Mouse (Mus musculus) megakaryocyte, embryonic 14.5 days (primary cell): ENCODE data around the gene Gm6793. TPM values are rescaled to one million over a fixed set of nuclear protein-coding genes. Genes with fewer than 3 reads are reported as not detected.

ENCODE experiments used
- H3K27me3 ChIP-seq: replicated peaks from 2 replicates; pipeline ENCODE3; 2012; ENCODE audit warnings: inconsistent platforms
- H3K36me3 ChIP-seq: replicated peaks from 2 replicates; pipeline ENCODE3; 2012; ENCODE audit warnings: low read length, inconsistent platforms, mixed read lengths
- H3K4me1 ChIP-seq: 2 replicates; pipeline ENCODE4 v1.6.1; 2012; ENCODE audit warnings: inconsistent platforms
- H3K4me3 ChIP-seq: replicated peaks from 2 replicates; pipeline ENCODE3; 2012; ENCODE audit warnings: moderate library complexity, mild to moderate bottlenecking, inconsistent platforms
- H3K9me3 ChIP-seq: 2 replicates; pipeline ENCODE4 v1.6.1; 2012; ENCODE audit warnings: inconsistent platforms
- FLI1 ChIP-seq: IDR thresholded peaks from 2 replicates; pipeline ENCODE4 v1.6.1; 2012; ENCODE audit warnings: low read length, inconsistent platforms, mixed read lengths
- GATA1 ChIP-seq: IDR thresholded peaks from 3 replicates; pipeline ENCODE4 v1.6.1; 2012; ENCODE audit warnings: mixed read lengths, low read length, inconsistent platforms, borderline replicate concordance
- polyA plus RNA-seq: library from polyadenylated mRNA; stranded (reverse); fragments of >175 nt; gene quantifications from 2 replicates; pipeline ENCODE4 v1.2.3, GENCODE M21; 2012; ENCODE audit warnings: low replicate concordance; ENCODE audit not compliant: insufficient read depth

Gene Gm6793
- 0.46 TPM in 1 of 2 replicates, not detected in the other for polyA plus RNA-seq

DNA sequence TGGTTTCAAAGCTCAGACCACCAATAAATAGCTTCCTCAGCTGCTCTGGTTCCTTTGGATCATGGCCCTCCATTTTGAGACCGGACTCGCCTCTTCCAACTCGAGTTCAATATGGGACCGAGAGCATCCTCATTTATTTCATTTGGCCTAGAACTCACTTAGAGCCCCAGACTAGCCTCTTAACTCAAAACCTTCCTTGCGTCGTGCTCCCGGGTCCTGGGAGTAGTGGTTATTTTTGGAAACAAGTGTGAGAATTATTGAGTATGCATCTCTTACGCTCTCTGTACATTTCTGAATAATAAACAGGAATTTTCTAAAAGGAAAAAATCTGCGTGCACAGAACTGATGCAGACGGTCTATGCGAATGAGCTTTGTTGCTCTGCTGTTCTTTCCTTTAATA, at the start of gene Gm6793:
Gm6793 (minus strand) TSS at position 101 of the 400 bp plus-strand sequence.
- H3K9me3 ChIP-seq: no peaks in the 10 kb centered on the region
- no peaks in the 10 kb centered on the region for H3K27me3 ChIP-seq
- peaks cover 50% of the 10 kb centered on the region for H3K36me3 ChIP-seq
- peaks cover 17% of the 10 kb centered on the region for H3K4me1 ChIP-seq
- TF ChIP-seq GATA1 (no peak), FLI1 (no peak)
- no peak within 1 kb of the TSS for H3K4me3 ChIP-seq

DNA sequence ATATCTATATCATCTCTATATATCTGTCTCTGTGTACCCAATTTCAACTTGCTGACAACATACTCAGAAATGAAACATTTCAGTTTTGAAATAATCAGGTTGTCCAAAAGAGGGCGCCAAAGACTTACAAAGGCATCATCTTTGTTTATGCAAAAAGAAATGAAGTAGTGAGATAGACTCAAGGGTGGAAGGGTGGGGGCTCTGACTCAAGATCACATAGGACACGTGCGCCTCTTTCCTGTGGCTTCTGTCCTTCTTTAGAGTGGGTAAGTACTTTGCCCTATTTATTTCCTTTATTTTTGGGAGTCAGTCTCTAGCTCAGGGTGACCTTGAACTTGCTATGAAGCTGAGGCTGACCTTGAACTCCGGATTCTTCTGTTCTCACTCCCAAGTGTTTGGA, 46.5 kb upstream of the Gm6793 start:
- Histone ChIP-seq H3K27me3 (no peaks in the 10 kb centered on the region), H3K36me3 (no peaks in the 10 kb centered on the region), H3K4me1 (no peaks in the 10 kb centered on the region), H3K4me3 (no peak overlapping the region), H3K9me3 (no peaks in the 10 kb centered on the region)
- no peak for TF ChIP-seq GATA1
- TF ChIP-seq FLI1: no peak

DNA sequence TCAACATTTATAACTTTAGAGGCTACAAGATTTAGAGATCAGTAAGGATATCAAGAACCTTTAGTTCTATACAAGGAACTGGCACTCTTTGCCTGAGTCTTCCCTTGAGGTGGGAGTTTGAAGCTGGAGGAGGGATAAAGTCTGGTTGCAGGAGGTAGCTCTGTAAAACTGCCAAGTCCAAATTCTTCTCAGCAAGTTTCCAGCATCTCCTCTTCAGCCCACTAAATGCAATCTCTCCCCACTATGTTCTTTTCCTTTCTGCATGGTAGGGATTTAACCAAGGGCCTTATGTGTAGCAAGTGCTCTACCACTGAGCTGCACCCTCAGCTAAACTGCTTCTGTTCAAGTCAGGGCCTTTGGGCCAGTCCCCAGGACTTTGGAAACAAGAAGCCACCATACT, 39.6 kb upstream of the Gm6793 start:
- 0 out of 2 replicates have a peak, but pooled peaks cover 4% of the 10 kb centered on the region for H3K9me3 ChIP-seq
- no peaks in the 10 kb centered on the region for H3K27me3 ChIP-seq
- no peak overlapping the region for H3K4me3 ChIP-seq
- H3K36me3 ChIP-seq: no peaks in the 10 kb centered on the region
- TF ChIP-seq FLI1 (no peak), GATA1 (no peak)
- H3K4me1 ChIP-seq: no peaks in the 10 kb centered on the region

- no peak for TF ChIP-seq FLI1
- no peak for TF ChIP-seq GATA1
- H3K4me1 ChIP-seq: no peaks in the 10 kb centered on the region
- H3K27me3 ChIP-seq: no peaks in the 10 kb centered on the region
- peaks cover 8% of the 10 kb centered on the region for H3K9me3 ChIP-seq
- H3K4me3 ChIP-seq: no peak overlapping the region
- H3K36me3 ChIP-seq: no peaks in the 10 kb centered on the region
These were observed 36.7 kb upstream of the Gm6793 start for GRCm38 (mm10) chr8:112051537-112051936.

- H3K27me3 ChIP-seq: no peaks in the 10 kb centered on the region
- TF ChIP-seq GATA1 (no peak), FLI1 (no peak)
- no peak overlapping the region for H3K4me3 ChIP-seq
- peaks cover 8% of the 10 kb centered on the region for H3K9me3 ChIP-seq
- H3K36me3 ChIP-seq: no peaks in the 10 kb centered on the region
- no peaks in the 10 kb centered on the region for H3K4me1 ChIP-seq
These were observed 35.1 kb upstream of the Gm6793 start for GRCm38 (mm10) chr8:112049984-112050383.

GRCm38 (mm10) chr8:112048293-112048692, 33.5 kb upstream of the Gm6793 start:
- TF ChIP-seq GATA1: no peak
- TF ChIP-seq FLI1: no peak
- H3K27me3 ChIP-seq: no peaks in the 10 kb centered on the region

GRCm38 (mm10) chr8:112045896-112046295, 31.1 kb upstream of the Gm6793 start:
- Histone ChIP-seq H3K36me3 (no peaks in the 10 kb centered on the region), H3K4me1 (no peaks in the 10 kb centered on the region), H3K9me3 (peaks cover 8% of the 10 kb centered on the region), H3K4me3 (no peak overlapping the region), H3K27me3 (no peaks in the 10 kb centered on the region)
- TF ChIP-seq FLI1 (no peak), GATA1 (no peak)

More at GRCm38 (mm10) chr8:112048293-112048692, 33.5 kb upstream of the Gm6793 start:
- peaks cover 8% of the 10 kb centered on the region for H3K9me3 ChIP-seq
- no peak overlapping the region for H3K4me3 ChIP-seq
- H3K36me3 ChIP-seq: no peaks in the 10 kb centered on the region
- no peaks in the 10 kb centered on the region for H3K4me1 ChIP-seq

DNA sequence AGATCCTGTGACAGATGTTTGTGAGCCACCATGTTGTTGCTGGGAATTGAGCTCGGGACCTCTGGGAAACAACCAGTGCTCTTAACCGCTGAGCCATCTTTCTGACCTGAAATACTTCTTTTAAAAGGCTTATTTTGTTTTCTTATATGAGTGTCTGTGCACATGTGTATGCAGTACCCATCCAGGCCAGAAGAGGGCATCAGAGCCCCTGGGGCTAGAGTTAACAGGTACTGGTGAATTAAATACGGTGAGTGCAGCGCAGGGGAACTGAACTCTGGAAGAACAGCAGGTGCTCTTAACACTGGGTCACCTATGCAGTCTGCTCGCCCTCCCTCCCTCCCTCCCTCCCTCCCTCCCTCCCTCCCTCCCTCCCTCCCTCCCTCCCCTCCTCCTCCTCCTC, 30.3 kb upstream of the Gm6793 start:
- Histone ChIP-seq H3K36me3 (no peaks in the 10 kb centered on the region), H3K27me3 (no peaks in the 10 kb centered on the region), H3K9me3 (peaks cover 4% of the 10 kb centered on the region), H3K4me1 (no peaks in the 10 kb centered on the region), H3K4me3 (no peak overlapping the region)
- no peak for TF ChIP-seq GATA1
- no peak for TF ChIP-seq FLI1

DNA sequence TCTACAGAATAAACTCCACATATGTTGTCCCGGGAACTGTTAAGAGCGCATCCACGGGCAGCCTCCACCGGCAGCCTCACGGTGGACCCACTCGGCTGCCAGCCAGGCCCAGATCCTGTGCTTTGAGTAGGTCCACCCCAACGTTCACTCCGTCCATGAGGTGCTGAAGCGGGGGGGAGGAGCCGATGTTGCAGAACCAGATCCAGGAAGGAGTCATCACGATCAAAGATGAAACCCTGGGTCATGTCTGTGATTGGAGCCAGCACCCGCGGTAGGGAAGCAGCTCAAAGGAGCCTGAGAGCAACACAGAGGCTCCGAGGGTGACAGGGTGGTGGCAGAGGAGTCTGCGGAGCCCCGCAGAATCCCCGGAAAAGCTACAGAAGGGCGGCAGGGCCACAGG, 22.7 kb upstream of the Gm6793 start:
- Histone ChIP-seq H3K4me3 (no peak overlapping the region), H3K9me3 (no peaks in the 10 kb centered on the region), H3K27me3 (peaks cover 2% of the 10 kb centered on the region), H3K36me3 (no peaks in the 10 kb centered on the region), H3K4me1 (no peaks in the 10 kb centered on the region)
- TF ChIP-seq FLI1 (no peak), GATA1 (no peak)

GRCm38 (mm10) chr8:112034603-112035002, 19.8 kb upstream of the Gm6793 start:
- no peak overlapping the region for H3K4me3 ChIP-seq
- no peak for TF ChIP-seq GATA1
- no peak for TF ChIP-seq FLI1
- H3K9me3 ChIP-seq: no peaks in the 10 kb centered on the region
- no peaks in the 10 kb centered on the region; the same call in 1 of the 2 replicates for H3K4me1 ChIP-seq
- no peaks in the 10 kb centered on the region for H3K36me3 ChIP-seq
- H3K27me3 ChIP-seq: peaks cover 2% of the 10 kb centered on the region

DNA sequence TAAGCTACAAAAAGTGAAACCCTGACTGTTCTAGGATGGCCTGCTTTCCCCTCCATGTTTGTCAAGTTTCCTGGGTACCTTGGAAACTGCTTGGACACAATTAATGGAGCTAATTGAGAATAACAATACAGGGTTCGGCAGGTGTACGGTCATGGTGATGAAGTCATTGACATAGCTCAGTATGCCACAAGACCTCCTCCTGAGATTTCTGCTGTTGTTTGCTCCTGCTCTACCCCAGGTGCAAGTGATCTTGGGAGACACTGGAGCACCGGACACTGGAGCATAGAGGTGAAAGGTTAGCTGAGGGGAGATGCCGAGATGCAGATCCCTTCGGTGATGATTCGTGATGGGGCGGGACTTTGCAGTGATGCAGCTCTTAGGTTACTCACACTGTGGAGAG, 18.2 kb upstream of the Gm6793 start:
- TF ChIP-seq FLI1: no peak
- TF ChIP-seq GATA1: no peak
- Histone ChIP-seq H3K36me3 (no peaks in the 10 kb centered on the region), H3K4me3 (no peak overlapping the region), H3K9me3 (no peaks in the 10 kb centered on the region), H3K4me1 (no peaks in the 10 kb centered on the region; the same call in 1 of the 2 replicates), H3K27me3 (peaks cover 2% of the 10 kb centered on the region)
